18 mouse cellular contexts compared by ENCODE assay signal in genomic region chr7:142381175-142381574, GRCm38 (mm10). TPM values are rescaled to one million over a fixed set of nuclear protein-coding genes. Genes with fewer than 3 reads are reported as not detected.
DNase-seq lines count a peak whose midpoint lies in the region; ATAC-seq and TF ChIP-seq lines count a peak whose summit lies in the region.
"Had no signal": no experiment of that assay in that cellular context is flagged by ENCODE, and none has a peak within 500 bp of the region (broad histone marks: within the 10 kb centered on the region; RNA-seq: fewer than 3 reads in every experiment).

No protein-coding gene starts in this region.

- H3K4me1 ChIP-seq in heart, embryonic 14.5 days (ENCODE audit: control insufficient read depth in 2 of 2, insufficient read depth in 2 of 2, low read length in 2 of 2): peaks cover 6 to 9% of the 10 kb centered on the region in 2 experiments
- H3K4me1 ChIP-seq in G1E (ENCODE audit: insufficient read depth, low read depth, low read length): peaks cover 100% of the 10 kb centered on the region
- peaks cover 91% of the 10 kb centered on the region for H3K4me1 ChIP-seq in liver, embryonic 16.5 days (ENCODE audit: control insufficient read depth, low read depth, low read length)
- peaks cover 4% of the 10 kb centered on the region; the same call in 1 of the 2 replicates for H3K4me1 ChIP-seq in forebrain, postnatal 0 days (ENCODE audit: insufficient read depth)

- H3K27me3 ChIP-seq in heart, embryonic 14.5 days (ENCODE audit: control insufficient read depth, insufficient read depth, low read length): no peaks in the 10 kb centered on the region
- no peaks in the 10 kb centered on the region for H3K27me3 ChIP-seq in G1E (ENCODE audit: insufficient read depth, low read length)
- no peaks in the 10 kb centered on the region for H3K27me3 ChIP-seq in liver, embryonic 16.5 days (ENCODE audit: control insufficient read depth, insufficient read depth, low read depth, low read length)
- no peaks in the 10 kb centered on the region for H3K27me3 ChIP-seq in forebrain, postnatal 0 days (ENCODE audit: insufficient read depth, low read length)
- H3K27me3 ChIP-seq: embryonic facial prominence, embryonic 13.5 days had no signal

- H3K9ac ChIP-seq in heart, embryonic 14.5 days (ENCODE audit: low read length): no peak overlapping the region
- no peak overlapping the region for H3K9ac ChIP-seq in liver, embryonic 16.5 days (ENCODE audit: low read depth, low read length)
- H3K9ac ChIP-seq in forebrain, postnatal 0 days: no peak overlapping the region
- H3K9ac ChIP-seq: embryonic facial prominence, embryonic 13.5 days had no signal

- no peaks in the 10 kb centered on the region for H3K9me3 ChIP-seq in heart, embryonic 14.5 days (ENCODE audit: control insufficient read depth, low read length)
- H3K9me3 ChIP-seq in G1E (replicated peaks): no peaks in the 10 kb centered on the region
- no peaks in the 10 kb centered on the region for H3K9me3 ChIP-seq in liver, embryonic 16.5 days (replicated peaks; ENCODE audit: control insufficient read depth, low read length)
- H3K9me3 ChIP-seq in forebrain, postnatal 0 days (ENCODE audit: low read length): no peaks in the 10 kb centered on the region
- H3K9me3 ChIP-seq: embryonic facial prominence, embryonic 13.5 days had no signal

- no peak overlapping the region for H3K4me3 ChIP-seq in heart, embryonic 14.5 days (ENCODE audit: control insufficient read depth in 1 of 2, insufficient read depth in 1 of 2, low read depth in 1 of 2, low read length in 2 of 2)
- no peak overlapping the region; the same call in 1 of the 2 replicates for H3K4me3 ChIP-seq in G1E (ENCODE audit: low read depth, low read length)
- no peak overlapping the region for H3K4me3 ChIP-seq in liver, embryonic 16.5 days (ENCODE audit: low read depth, low read length)
- H3K4me3 ChIP-seq in forebrain, postnatal 0 days (ENCODE audit: low read depth, low read length): no peak overlapping the region
- H3K4me3 ChIP-seq: embryonic facial prominence, embryonic 13.5 days had no signal

- H3K4me2 ChIP-seq in heart, embryonic 14.5 days (ENCODE audit: low read length): no peak overlapping the region
- no peak overlapping the region for H3K4me2 ChIP-seq in liver, embryonic 16.5 days (ENCODE audit: low read depth, low read length)
- H3K4me2 ChIP-seq in forebrain, postnatal 0 days (ENCODE audit: low read depth): no peak overlapping the region
- H3K4me2 ChIP-seq: embryonic facial prominence, embryonic 13.5 days had no signal

- H3K36me3 ChIP-seq in heart, embryonic 14.5 days (ENCODE audit: control insufficient read depth, insufficient read depth, low read length): peaks cover 98% of the 10 kb centered on the region
- H3K36me3 ChIP-seq in G1E (replicated peaks): peaks cover 99% of the 10 kb centered on the region
- peaks cover 84% of the 10 kb centered on the region for H3K36me3 ChIP-seq in liver, embryonic 16.5 days (ENCODE audit: control insufficient read depth, insufficient read depth)
- peaks cover 90% of the 10 kb centered on the region for H3K36me3 ChIP-seq in forebrain, postnatal 0 days (ENCODE audit: insufficient read depth)

- WGBS in heart, embryonic 14.5 days: 78% methylated on average over 4 of the region's 4 CpGs
- WGBS in liver, embryonic 16.5 days (ENCODE audit: insufficient replicate concordance): 36% methylated on average over 4 of the region's 4 CpGs
- 94% methylated on average over 4 of the region's 4 CpGs for WGBS in forebrain, postnatal 0 days

- ATAC-seq in heart, embryonic 14.5 days (ENCODE audit: insufficient number of reproducible peaks, insufficient read depth, low FRiP score, low read depth): peak; percentile 33; the same call in 1 of the 2 replicates
- 0 out of 2 replicates have a peak, but pooled peaks have one; percentile 4 for ATAC-seq in G1E (ENCODE audit: extremely low read depth, insufficient number of reproducible peaks, low FRiP score, poor library complexity, severe bottlenecking)
- no peak for ATAC-seq in liver, embryonic 16.5 days (ENCODE audit: low read depth)
- no peak for ATAC-seq in forebrain, postnatal 0 days
- ATAC-seq: forebrain, embryonic 16.5 days; hindbrain, postnatal 0 days had no signal

- DNase-seq in heart, postnatal 4 days: no peak
- DNase-seq in G1E (ENCODE audit: low spot score): no peak
- DNase-seq in thymus, postnatal 0 days (ENCODE audit: low spot score): peak; percentile 86
- DNase-seq in forebrain, postnatal 0 days: no peak
- no peak for DNase-seq in urinary bladder, postnatal 14 days (ENCODE audit: low spot score)
- DNase-seq in left cerebral cortex, adult 18-20 months (ENCODE audit: low spot score in 2 of 2): no peak
- DNase-seq: adrenal gland, postnatal 36 days; B cell, adult 2 months; cerebellum, adult 11-12 months; heart, adult 18-20 months; kidney, postnatal 4 days had no signal

- H3K27ac ChIP-seq in heart, embryonic 14.5 days (replicated peaks in 1 of 2; ENCODE audit: control insufficient read depth in 1 of 2, insufficient read depth in 1 of 2, low read depth in 2 of 2, low read length in 2 of 2): no peak overlapping the region
- H3K27ac ChIP-seq in liver, embryonic 16.5 days (ENCODE audit: low read length): peak overlapping the region; percentile 57
- H3K27ac ChIP-seq in forebrain, postnatal 0 days (ENCODE audit: low read depth, low read length): no peak overlapping the region
- H3K27ac ChIP-seq: embryonic facial prominence, embryonic 13.5 days; hindbrain, postnatal 0 days had no signal

- TF ChIP-seq CTCF in G1E (IDR thresholded peaks at IDR 0.05; ENCODE audit: low read depth, low read length): no peak
- TF ChIP-seq CTCF in forebrain, postnatal 0 days (IDR thresholded peaks at IDR 0.05; ENCODE audit: low read depth): no peak

RNA-seq across cellular contexts. Expression of gene Gm49369, which starts 1.3 kb away (rescaled TPM):
- polyA plus RNA-seq in heart, embryonic 14.5 days (2014; fragmentation: Nextera tagmentation; extraction: Ambion mirVana): not detected in 2 replicates
- 1 to 10 TPM in 1 of 2 experiments, under 1 TPM in 1; 0.43 to 1.7 TPM for total RNA-seq in heart, postnatal 4 days (2021)
- total RNA-seq in G1E (2014; fragmentation: Nextera tagmentation) (not detected in 2 replicates), G1E (2017) (246 and 291 TPM in 2 replicates)
- polyA plus RNA-seq in G1E (2012): 28.2 and 43.6 TPM in 2 replicates
- polyA plus RNA-seq in liver, embryonic 16.5 days (2015; fragmentation: Nextera tagmentation; extraction: Ambion mirVana): 1.4 and 1.8 TPM in 2 replicates
- 5.1 TPM in 1 of 2 replicates, not detected in the other for polyA plus RNA-seq in thymus, postnatal 0 days (2015; fragmentation: Nextera tagmentation; extraction: Ambion mirVana)
- 21.2 and 45.2 TPM in 2 replicates for total RNA-seq in forebrain, postnatal 0 days (2014; rRNA removed)
- polyA plus RNA-seq in forebrain, postnatal 0 days (2015; fragmentation: Nextera tagmentation; extraction: Ambion mirVana): 0.60 TPM in 1 of 2 replicates, not detected in the other
- 1 to 10 TPM in 1 of 2 experiments, not detected in 1; 6.0 TPM for total RNA-seq in left cerebral cortex, adult 18-20 months (2021)
- total RNA-seq: hindbrain, postnatal 0 days; midbrain, postnatal 0 days had no signal
- polyA plus RNA-seq: embryonic facial prominence, embryonic 13.5 days; forebrain, embryonic 16.5 days; midbrain, postnatal 0 days had no signal

RNA-seq across cellular contexts. Expression of gene Ctsd, which starts 6.7 kb away (rescaled TPM):
- 516 and 537 TPM in 2 replicates for polyA plus RNA-seq in heart, embryonic 14.5 days (2014; fragmentation: Nextera tagmentation; extraction: Ambion mirVana)
- 100 to 1,000 TPM; 344 to 370 TPM for total RNA-seq in heart, postnatal 4 days (2021)
- total RNA-seq in G1E (2014; fragmentation: Nextera tagmentation) (102 and 133 TPM in 2 replicates), G1E (2017) (1,036 and 1,228 TPM in 2 replicates)
- 43.0 and 64.7 TPM in 2 replicates for polyA plus RNA-seq in G1E (2012)
- 408 and 415 TPM in 2 replicates for polyA plus RNA-seq in liver, embryonic 16.5 days (2015; fragmentation: Nextera tagmentation; extraction: Ambion mirVana)
- polyA plus RNA-seq in thymus, postnatal 0 days (2015; fragmentation: Nextera tagmentation; extraction: Ambion mirVana): 395 and 403 TPM in 2 replicates
- 243 and 366 TPM in 2 replicates for total RNA-seq in forebrain, postnatal 0 days (2014; rRNA removed)
- polyA plus RNA-seq in forebrain, postnatal 0 days (2015; fragmentation: Nextera tagmentation; extraction: Ambion mirVana): 313 and 338 TPM in 2 replicates
- 100 to 1,000 TPM; 307 to 342 TPM for total RNA-seq in left cerebral cortex, adult 18-20 months (2021)

RNA-seq across cellular contexts. Expression of gene Ifitm10, which starts 7.6 kb away (rescaled TPM):
- polyA plus RNA-seq in heart, embryonic 14.5 days (2014; fragmentation: Nextera tagmentation; extraction: Ambion mirVana): 4.2 and 7.5 TPM in 2 replicates
- total RNA-seq in heart, postnatal 4 days (2021): 1 to 10 TPM; 2.0 TPM
- total RNA-seq in G1E (2014; fragmentation: Nextera tagmentation) (not detected in 2 replicates), G1E (2017) (0.81 and 0.93 TPM in 2 replicates)
- polyA plus RNA-seq in G1E (2012): 0.33 and 0.52 TPM in 2 replicates
- 1.6 and 2.0 TPM in 2 replicates for polyA plus RNA-seq in liver, embryonic 16.5 days (2015; fragmentation: Nextera tagmentation; extraction: Ambion mirVana)
- 8.5 and 10.6 TPM in 2 replicates for polyA plus RNA-seq in thymus, postnatal 0 days (2015; fragmentation: Nextera tagmentation; extraction: Ambion mirVana)
- total RNA-seq in forebrain, postnatal 0 days (2014; rRNA removed): 5.6 and 6.6 TPM in 2 replicates
- polyA plus RNA-seq in forebrain, postnatal 0 days (2015; fragmentation: Nextera tagmentation; extraction: Ambion mirVana): 10.2 and 13.0 TPM in 2 replicates
- total RNA-seq in left cerebral cortex, adult 18-20 months (2021): 10 to 100 TPM; 35.2 to 38.2 TPM

RNA-seq across cellular contexts. Expression of gene Syt8, which starts 53.5 kb away (rescaled TPM):
- polyA plus RNA-seq in heart, embryonic 14.5 days (2014; fragmentation: Nextera tagmentation; extraction: Ambion mirVana): not detected in 2 replicates
- total RNA-seq in heart, postnatal 4 days (2021): not detected
- total RNA-seq in G1E (2014; fragmentation: Nextera tagmentation): not detected in 2 replicates
- total RNA-seq in G1E (2017): 2.1 and 3.5 TPM in 2 replicates
- not detected in 2 replicates for polyA plus RNA-seq in G1E (2012)
- polyA plus RNA-seq in liver, embryonic 16.5 days (2015; fragmentation: Nextera tagmentation; extraction: Ambion mirVana): 0.14 TPM in 1 of 2 replicates, not detected in the other
- 0.34 and 0.75 TPM in 2 replicates for polyA plus RNA-seq in thymus, postnatal 0 days (2015; fragmentation: Nextera tagmentation; extraction: Ambion mirVana)
- total RNA-seq in forebrain, postnatal 0 days (2014; rRNA removed): not detected in 2 replicates
- not detected in 2 replicates for polyA plus RNA-seq in forebrain, postnatal 0 days (2015; fragmentation: Nextera tagmentation; extraction: Ambion mirVana)
- total RNA-seq in left cerebral cortex, adult 18-20 months (2021): not detected
- total RNA-seq: adrenal gland, postnatal 36 days; heart, adult 18-20 months; hindbrain, postnatal 0 days; left cerebral cortex, postnatal 25 days; midbrain, postnatal 0 days had no signal
- polyA plus RNA-seq: forebrain, embryonic 16.5 days; hindbrain, postnatal 0 days; midbrain, postnatal 0 days had no signal

Comparison
In these comparisons a context has a peak if more than half of its experiments do, and no peak if none do; other contexts are left out.
1. ATAC-seq: peak in heart, embryonic 14.5 days (single experiment) and G1E (single experiment); none in liver, embryonic 16.5 days (single experiment) and forebrain, postnatal 0 days (single experiment).